Mouse (Mus musculus) gastrocnemius, postnatal 25 days (tissue): ENCODE measurements around the gene C1galt1c1. TPM values are rescaled to one million over a fixed set of nuclear protein-coding genes. Genes with fewer than 3 reads are reported as not detected.

Source experiments
- DNase-seq: peaks from one replicate; pipeline ENCODE4 v3.0.0; 2022
- long read RNA-seq, 2 experiments: library from polyadenylated mRNA; stranded (forward); transcript quantifications; one replicate each; pipeline ENCODE4 v2.0.0; 2021
- total RNA-seq, 2 experiments: library from RNA; stranded (reverse); gene quantifications; 1 replicate in 1 of 2; 2 replicates in 1 of 2; pipeline ENCODE4 v1.2.3; 2021

The C1galt1c1 gene
- total RNA-seq, result 1 to 10 TPM; 8.6 to 9.6 TPM
- long read RNA-seq, experiment 1, transcript C1galt1c1-201 (2 exons, 1,449 nt), result major isoform, 9 of 9 reads
- long read RNA-seq, experiment 1, partial matches to known transcripts, result 0 of 9 reads
- long read RNA-seq, experiment 1, other reads (novel, unspliced or antisense), result 0 of 9 reads
- long read RNA-seq, experiment 2, transcript C1galt1c1-201 (2 exons, 1,449 nt), result major isoform, 13 of 14 reads
- long read RNA-seq, experiment 2, partial matches to known transcripts, result 0 of 14 reads
- long read RNA-seq, experiment 2, other reads (novel, unspliced or antisense), result 1 of 14 reads

DNA sequence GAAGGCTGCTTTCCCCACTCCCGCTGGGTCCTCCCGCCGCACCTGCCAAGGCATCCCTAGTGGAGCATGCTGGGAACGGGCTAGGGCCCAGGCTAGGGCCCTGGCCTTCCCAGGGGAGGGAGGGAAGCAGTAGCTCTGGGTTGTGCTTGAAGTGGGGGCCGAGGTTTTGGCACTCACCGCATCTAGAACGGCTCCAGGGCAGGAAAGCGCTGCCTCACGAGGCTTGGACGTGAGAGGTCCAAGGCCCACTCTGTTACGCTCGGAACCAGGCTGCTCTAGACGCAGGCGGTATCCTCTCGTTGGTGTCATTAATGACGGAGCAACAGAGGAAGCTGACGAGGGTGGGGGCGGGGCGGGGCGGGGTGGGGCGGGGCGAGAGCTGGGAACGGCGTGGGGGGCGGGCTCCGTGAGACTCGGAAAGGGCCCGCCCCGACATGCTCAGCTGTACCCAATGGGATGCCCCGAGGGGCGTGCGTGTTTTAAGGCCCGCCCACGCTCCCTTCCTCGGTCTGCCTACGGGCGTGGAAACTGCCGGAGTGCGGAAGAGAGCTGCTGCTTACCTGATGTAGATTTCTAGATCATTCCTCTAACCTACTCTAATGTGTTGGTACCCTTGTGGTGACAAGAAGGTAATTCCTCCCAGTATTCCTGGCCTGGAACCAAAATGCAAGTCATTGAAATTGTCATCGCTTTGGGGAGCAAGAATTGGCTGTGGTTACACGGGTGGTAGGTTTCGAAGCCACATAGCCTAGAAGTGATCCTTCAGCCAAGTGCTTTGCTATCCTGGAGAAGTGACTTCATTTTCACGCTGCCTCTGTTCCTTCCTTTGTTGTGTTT lies at the start of gene C1galt1c1:
Gene C1galt1c1, minus strand, starts transcription at position 287 of the 837 bp plus-strand sequence.
- DNase-seq, result peak; percentile 89

DNA sequence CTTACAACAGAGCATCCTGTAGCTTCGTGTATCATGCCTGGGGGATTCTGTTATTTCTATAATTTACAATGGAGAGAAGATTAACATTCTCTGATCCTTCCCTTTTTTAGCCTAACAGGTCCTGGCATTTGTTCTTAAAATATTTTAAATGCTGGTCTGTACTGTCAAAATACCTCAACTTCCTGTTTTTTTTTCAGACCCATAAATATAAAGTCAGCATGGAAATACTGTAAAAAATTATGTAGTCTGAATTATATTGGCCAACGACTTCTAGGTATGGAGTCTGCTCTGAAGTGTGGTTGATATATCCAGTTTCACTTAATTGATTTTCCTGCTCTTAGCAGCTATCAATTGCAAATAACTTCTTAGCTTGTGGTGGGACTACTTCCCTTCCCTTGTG lies 47.1 kb upstream of the C1galt1c1 start:
- no peak for DNase-seq

DNA sequence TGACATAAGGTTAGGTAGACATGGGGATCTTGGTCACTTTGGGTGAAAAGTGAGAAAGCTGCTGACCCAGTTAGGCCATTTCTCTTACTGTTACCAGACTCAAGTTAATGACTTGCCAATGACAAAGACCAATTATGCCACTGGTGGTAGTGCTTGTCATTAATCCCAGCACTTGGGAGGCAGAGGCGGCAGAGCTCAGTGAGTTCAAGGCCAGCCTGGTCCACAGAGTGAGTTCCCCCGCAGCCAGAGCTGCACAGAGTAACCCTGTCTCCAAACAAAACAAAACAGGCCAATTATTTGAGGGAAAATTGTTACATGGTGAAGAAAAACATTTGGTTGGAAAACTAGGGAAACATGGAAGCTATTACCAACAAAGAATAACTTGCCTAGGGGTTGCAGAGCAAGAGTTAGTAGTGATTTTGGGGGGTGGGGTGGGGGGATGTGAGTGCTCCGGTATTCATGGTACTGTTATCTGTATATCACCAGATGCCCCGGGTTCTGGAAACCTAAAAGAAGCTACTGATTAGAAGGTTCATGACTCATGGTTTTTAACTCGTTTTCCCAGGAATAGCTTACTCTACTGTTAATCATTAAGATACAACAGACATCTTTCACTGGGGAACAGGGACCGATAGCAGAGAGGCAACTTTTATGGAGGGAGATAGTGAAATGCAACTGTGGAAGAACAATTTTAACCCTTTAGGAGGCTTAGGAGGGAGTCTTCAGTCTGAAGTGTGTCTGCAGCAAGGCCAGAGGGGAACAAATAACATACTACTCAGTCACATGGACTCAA lies 34.4 kb upstream of the C1galt1c1 start:
- DNase-seq, result no peak

DNA sequence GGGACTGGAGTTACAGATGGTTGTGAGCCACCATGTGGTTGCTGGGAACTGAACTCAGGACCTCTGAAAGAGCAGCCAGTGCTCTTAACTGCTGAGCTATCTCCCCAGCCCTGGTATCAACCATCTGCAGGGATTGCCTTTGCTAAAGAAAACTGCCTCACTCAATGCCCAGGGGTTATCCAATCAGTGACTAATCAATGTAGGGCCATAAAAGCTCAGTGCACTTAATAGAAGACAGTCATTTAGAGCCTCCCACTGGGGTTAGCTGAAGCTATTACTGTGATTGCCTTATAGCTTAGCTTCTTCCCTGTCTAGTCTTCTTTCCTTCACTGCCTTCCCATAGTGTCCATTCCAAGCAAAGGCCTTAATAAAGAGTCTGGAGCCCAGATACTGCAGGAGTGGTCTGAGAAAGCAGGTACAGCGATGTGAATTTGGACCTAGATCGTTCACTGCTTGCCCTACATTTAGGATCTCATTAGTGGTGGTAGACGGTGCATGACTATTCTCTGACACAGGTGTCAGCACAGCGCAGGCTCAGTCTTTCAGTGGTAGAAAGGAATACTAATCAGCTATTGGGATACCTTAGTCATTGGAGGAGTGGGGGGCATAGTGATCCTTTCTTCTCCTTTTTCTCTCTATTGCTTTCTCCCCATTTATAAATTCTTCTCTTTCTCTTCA lies 21.5 kb upstream of the C1galt1c1 start:
- no peak for DNase-seq

DNA sequence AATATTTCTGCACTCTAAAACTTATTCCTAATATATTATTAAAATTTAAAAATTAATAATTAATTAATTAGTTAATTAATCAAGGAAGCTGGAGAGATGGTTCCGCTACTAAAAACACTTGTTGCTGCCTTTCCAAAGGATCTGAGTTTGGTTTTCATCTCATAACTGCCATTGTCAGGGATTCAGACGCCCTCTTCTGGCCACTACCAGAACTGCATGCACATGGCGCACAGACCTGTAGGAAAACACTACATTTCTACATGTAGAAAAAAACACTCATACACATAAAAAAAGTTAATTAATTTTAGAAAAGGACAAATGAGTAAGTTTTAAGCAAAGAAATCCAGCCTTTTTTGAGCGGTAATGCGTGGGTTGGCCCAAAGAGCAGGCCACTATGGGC lies 19.8 kb upstream of the C1galt1c1 start:
- no peak for DNase-seq

DNA sequence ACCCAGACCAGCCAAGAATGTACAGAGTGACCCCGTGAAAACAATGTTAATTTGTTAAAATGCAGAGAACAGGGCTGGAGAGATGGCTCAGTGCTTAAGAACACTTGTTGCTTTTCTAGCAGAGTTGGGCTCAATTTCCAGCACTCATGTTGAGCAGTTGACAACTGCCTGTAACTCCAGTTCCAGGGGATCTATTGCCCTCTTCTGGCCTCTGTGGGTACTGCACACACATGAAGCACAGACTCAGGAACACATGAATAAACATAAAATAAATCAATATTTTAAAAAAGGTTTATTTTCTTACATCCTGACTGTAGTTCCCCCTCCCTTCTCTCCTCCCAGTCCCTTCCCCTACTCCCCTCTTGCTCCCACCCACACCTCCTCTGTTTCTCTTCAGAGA lies 18.3 kb upstream of the C1galt1c1 start:
- no peak for DNase-seq

DNA sequence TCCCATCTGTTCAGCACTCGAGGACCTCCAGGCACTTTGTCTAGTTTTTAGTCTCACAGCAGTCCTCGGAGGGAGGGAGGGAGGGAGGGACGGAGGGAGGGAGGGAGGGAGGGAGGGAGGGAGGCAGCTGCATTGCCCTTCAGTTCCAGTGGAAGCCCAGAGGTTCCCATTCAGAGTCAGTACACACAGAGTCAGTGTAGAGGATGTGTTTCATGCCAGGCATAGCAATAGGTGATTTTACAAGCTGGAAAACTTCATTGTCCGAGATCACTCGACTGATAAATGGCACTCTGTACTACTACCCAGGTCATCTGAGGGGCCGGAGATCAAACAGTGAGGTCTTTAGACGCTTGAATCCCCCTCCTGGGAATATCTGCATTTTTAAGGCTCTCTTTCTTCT lies 16.3 kb upstream of the C1galt1c1 start:
- no peak for DNase-seq

DNA sequence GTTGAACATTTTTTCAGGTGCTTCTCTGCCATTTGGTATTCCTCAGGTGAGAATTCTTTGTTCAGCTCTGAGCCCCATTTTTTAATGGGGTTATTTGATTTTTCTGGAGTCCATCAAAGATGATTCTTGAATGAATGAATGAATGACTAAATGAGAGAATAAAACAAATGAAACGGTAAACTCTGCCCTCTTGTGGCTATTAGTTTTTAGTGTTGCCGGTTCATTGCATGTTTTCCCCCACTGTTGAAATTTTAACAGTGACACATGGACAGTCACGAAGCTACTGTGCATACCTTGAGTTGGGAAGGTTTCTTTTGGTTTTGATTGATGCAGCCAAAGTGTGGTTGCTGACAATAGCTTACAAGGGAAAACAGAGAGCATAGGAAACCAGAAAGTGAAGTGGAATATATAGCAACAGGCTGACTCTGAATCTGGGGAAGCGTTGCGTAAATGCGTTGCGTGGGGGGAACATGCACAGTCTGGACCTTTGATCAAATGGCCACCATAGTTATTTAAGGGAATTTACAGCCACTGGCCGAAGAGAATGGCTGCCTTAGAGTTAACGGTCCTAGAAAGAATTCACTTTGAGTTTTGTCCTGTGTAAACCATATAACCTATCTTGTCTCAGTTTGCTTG lies 15.6 kb upstream of the C1galt1c1 start:
- no peak for DNase-seq

DNA sequence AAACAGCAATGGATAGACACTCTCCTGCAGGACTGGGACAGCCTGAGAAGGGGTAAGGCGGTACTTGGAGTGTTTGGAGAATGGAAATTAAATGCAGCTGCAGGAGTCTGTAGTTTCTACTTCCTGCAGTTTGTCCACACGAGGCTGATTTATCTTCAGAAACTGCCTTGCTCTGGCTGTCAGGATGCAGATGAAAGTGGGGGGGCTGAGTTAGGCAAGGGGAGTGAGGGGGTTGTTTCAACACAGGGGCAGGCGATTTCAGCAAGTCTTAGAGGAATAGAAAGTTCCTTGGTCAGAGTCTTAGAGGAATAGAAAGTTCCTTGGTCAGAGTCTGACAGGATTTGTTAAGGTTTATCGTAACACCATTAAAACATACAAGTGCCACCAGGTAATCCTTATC lies 7.3 kb upstream of the C1galt1c1 start:
- no peak for DNase-seq

DNA sequence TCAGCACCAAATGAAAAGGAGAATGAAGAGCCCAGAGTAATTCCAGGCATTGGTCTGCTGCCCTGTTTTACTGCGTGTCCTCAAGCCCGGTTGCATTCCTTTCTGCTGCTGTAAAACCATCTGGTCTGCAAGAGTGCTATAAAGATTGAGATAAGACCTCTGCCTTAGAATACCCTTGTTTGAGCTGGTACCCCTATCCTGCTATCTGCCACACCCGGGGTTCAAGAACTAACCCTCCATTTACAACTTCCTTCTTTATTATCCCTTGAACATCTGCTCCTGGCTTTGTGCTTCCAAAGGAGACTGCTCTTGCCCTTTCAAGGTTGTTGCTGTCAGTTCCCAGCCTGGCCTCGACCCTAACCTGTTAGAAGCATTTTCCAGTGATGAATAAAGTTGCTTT lies 6.5 kb upstream of the C1galt1c1 start:
- DNase-seq, result no peak

DNA sequence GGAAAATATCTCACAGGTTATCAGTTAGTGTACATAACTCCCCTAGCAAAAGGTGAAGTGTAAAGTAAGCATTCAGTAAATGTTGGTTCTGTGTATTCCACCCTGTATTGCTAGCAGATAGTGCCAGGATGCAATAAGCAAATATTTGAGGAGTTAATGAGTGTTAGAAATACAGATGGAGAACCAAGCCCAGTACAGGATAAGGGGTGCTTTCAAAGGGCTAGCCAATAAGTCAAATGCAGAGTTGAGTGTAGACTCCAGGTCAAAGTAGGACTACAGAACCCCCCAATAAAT lies 698 bp upstream of the C1galt1c1 start:
- DNase-seq, result no peak

DNA sequence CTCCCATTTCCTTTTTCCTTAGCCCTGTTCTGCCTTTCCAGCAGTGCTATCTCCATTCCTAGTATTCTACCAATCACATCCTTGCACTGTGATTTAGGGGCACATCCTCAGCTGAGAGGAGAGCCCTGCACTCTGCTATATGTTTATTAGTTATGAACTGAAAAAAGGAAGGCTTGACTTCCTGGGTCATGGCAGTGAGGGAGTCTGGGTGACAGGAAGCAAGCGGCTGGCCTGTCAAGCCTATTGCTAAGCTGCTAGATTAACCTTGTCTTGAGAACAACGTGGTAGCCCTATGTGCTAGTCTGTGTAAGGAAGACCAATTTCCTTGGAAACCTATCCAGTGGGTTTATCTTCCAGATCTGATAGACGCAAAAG lies 33.9 kb downstream of the C1galt1c1 start:
- no peak for DNase-seq

DNA sequence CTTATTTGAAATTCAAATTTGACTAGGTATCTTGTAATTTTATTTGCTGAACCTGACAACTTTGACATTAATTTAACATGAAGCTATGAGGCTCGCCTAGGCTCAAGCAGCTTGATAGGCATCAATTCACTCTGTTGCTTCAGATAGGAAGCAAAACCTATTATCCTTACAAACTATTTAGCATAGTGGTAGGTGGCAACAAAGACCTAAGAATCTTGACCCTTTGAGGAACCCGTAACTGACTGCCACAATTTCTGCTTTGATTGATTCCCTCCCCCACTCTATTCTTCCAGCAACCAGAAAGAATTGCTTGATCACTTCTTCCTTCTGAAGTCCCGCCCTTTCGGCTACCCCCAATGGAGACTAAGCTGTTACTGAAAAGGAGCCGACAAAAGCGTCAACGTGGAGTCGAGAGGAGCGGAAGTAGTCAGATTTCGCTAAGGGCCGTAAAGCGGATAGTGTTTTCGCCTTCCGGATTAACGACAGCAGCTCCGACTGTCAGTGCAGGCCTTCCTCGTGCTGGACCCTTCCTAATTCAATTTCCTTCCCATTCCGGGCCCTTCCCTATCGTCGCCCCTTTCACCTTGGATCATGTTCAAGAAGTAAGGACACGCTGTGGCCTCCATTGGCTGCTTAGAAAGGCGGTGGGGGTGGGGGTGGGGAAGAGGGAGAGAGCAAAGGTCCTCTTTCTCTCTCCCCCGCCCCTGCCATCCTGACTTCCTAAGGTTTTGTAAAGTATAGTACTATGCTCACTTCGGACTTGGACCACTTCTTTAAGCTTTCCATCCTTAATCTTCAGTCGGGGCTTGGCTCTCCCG lies 34.5 kb downstream of the C1galt1c1 start, which contains the start of gene Mcts1:
Gene Mcts1, plus strand, starts transcription at position 402 of the 818 bp plus-strand sequence.
- DNase-seq, result peak; percentile 68

DNA sequence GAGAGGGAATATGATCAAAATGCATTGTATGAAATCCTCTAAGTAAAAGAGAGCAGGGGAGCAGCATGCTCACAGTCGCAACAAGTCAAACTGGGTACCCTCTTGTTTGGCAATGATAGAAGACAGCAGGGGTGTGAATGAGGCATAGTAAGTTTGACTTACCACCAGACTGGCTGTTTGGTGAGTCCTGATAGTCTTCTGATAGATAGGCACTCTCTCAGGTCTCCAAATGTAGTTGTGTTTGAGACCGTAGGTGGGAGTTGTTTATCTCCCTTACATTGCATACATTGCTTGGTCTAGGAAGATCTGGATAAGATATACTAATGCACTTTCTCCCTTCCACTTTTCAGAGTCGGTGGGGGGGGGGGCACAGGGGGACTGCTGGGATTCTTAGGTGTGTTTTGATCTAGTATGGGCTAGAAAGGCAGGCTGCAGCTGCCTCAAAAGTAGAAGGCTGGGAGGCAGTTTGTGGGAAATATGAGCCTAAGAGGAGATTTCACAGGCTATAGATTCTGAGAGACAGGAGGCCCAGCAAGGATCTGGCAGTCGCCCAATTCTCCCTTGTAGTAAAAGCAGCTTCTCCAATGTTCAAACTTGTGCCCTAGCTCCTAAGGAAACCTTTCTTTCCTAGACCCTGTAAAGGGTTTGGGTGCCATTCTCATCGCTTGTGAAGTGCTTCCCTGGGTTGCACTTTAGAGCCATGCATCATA lies 41.6 kb downstream of the C1galt1c1 start:
- DNase-seq, result no peak

DNA sequence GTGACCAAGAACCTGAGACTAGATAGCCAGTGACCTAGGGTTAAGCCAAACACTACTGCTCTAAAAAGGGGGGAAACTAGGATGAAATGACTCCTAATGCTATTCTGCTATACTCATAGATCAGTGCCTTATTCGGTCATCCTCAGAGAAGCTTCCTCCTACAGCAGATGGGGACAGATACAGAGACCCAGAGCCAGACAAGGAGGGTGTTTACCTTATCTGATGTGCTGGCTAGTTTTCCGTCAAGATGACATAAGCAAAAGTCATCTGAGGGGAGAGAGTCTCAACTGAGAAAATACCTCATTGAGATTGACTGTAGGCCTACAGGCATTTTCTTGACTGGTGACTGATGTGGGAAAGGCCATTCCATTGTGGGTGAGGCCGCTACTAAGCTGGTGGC lies 43.1 kb downstream of the C1galt1c1 start:
- no peak for DNase-seq

DNA sequence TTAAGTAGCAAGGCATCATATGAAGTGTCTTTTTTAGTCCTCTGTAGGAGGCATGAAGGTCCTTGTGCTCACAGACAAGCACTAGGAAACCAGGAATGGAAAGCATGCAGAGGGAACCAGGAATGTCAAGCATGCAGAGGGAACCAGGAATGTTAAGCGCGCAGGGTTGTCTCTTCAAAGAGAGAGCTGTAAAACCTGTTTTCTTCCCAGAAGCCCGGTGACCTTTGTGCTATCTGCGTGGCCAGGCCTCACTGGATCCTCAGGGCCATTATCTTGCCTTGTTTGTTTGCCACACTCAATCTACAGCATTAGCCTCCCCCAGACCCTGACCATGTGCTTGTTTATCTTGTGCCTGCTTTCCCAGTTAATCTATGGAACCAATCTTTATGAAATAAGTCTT lies 45.1 kb downstream of the C1galt1c1 start:
- DNase-seq, result no peak

DNA sequence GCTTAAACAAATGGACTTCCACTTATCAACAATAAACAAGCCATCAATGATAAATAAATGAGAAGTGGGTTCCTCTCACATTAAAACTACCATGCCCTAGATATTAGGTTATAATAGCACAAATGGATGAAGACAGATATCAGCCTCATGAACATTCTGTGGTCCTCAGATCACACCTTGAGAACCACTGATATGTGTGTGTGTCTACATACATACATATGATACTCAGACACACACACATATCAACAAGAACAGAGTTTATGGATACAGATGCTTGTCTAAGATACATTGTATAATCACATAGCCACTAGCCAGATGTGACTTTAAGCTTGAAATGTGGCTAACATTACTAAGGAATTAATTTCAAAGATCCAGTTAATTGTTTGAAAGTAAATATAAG lies 51.6 kb downstream of the C1galt1c1 start:
- DNase-seq, result no peak

DNA sequence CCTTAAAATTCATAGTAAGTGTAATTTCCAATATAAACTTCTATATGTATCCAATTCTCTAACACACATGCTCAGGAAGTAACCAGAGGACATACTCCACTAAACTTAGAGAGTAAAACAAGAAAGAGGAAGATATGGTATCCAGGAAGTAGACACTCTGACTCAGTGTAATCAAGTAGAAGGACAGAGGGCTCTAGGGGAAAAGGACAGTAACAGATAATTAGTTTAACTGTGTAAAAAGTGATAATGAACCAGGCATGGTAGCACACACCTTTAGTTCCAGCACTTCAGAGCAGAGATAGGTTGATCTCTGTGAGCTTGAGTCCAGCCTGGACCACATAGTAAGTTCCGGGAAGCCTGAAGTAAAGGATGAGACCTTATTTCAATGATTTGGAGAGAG lies 53.7 kb downstream of the C1galt1c1 start:
- DNase-seq, result no peak
